Mouse (Mus musculus) right cerebral cortex, postnatal 10 days (tissue): ENCODE results near the gene Lgi1.
A peak's percentile ranks its signal among the peaks of the same experiment; 100 is the strongest.

Source experiments
- DNase-seq, 2 experiments: peaks; one replicate each; pipeline ENCODE4 v3.0.0; 2021; ENCODE audit warnings: low spot score in 2 of 2

The Lgi1 gene

GRCm38 (mm10) chr19:38261351-38261750 lies 3.0 kb upstream of the Lgi1 start:
- DNase-seq, result peak in 1 of 2 experiments; percentile 53

DNA sequence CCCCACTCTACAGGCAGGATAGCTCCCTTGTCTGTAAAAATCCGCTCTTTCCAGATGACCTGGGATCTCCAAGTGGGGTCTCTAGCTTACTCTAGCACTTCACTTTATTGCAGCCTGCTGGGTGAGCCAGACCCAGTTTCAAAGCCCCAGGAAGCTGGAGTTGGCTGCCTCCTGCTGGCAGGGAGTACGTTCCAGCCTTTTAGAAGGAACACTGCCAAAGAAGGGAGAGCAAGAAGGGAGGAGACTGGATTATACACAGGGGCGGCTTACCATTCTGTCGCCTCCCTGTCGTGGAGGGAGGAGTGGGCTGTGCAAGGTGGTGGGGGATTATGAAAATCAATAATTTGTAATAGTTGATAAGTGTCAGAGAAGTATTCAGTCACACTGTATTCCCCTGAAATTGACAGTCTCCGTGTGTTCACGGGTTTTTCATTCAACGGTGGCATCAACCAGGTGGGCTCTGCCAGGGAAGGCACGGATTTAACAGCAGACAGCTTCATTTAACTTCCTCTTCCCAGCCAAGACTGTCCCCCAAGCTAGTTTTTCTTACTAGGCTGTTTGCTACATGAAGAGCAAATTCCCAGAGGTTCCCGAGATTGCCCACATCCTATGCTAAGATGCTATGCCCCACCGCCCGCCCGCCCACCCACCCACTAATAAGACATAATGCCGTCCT lies 369 bp upstream of the Lgi1 start:
- peak; percentile 89 to 91 for DNase-seq

DNA sequence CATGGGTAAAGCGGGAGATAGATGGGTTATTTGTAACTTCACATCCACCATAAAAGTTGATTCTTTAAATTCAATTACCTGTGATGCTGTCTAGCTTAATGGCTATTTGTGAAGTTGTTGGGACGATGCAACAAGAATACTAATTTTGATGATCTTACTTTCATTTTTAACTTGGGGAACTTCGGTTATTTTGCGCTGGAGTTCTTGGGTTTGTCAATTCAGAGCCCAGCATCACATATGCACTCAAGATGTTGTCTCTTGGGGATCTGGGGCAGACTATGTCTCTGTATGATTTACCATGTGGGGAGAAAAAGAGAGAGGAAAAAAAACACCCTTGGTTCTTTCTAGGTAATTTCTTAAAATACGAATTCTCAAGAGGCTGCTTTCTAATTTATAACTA lies 1.4 kb downstream of the Lgi1 start:
- no peak for DNase-seq

DNA sequence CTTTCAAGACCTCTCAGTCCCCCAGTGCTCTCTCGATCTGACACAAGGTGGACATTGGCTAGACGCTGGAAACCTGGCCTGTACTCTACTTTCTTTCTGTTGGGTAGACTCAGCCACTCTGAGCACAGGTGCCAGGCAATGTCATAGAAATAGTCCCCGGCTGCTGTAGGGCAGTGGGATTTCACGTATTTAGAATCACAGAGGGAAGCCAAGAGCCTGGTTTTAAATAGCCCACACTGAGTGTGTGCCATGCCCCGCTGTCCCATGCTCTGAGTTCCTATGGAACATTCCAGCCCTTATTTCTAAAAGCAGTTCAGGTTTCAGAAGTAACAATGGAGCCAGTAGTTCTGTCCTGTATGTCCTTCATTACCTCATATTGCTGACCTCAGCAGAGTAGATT lies 3.1 kb downstream of the Lgi1 start:
- no peak for DNase-seq

DNA sequence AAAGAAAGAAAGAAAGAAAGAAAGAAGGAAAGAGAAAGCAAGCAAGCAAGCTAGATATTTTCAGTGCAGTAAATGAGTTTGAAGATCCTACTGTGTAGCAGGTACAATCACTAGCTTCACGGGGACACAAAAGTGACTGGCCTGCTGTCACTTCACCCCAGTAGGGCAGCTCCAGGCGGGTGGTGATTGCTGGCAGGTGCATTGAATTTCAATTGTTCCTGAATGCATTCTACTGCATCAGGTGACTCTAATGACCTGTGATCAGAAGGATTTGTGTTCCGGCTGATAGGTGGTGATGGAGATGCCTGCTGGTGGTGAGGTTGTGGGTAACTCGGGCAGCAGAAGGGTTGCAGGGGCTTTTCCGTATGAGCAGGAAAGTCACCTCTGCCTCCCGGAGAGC lies 6.7 kb downstream of the Lgi1 start:
- no peak for DNase-seq

- DNase-seq, result no peak
Measured at GRCm38 (mm10) chr19:38273820-38274219, 9.5 kb downstream of the Lgi1 start.

GRCm38 (mm10) chr19:38274747-38275421 lies 10.5 kb downstream of the Lgi1 start:
- peak; percentile 43 to 52 for DNase-seq

DNA sequence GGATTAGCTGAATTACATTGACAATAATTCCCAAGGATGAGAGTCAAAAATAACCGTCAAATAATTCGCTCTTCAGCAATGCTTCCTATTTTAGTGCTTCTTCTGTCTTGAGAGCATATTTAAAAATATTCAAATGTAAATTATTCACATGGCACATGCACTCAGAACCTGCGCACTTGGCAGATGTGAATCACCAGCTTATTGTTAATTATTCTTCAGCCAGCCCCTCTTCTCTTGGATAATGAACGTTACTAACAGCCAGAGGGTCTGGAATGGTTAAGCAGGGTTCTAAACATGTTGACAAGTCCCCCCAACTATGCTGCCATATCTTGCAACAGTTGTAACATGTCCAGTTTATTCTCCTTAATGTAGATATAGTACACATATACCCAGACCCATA lies 11.9 kb downstream of the Lgi1 start:
- no peak for DNase-seq

- DNase-seq, result peak in 1 of 2 experiments; percentile 47
Measured at GRCm38 (mm10) chr19:38280242-38280641, 15.9 kb downstream of the Lgi1 start.

DNA sequence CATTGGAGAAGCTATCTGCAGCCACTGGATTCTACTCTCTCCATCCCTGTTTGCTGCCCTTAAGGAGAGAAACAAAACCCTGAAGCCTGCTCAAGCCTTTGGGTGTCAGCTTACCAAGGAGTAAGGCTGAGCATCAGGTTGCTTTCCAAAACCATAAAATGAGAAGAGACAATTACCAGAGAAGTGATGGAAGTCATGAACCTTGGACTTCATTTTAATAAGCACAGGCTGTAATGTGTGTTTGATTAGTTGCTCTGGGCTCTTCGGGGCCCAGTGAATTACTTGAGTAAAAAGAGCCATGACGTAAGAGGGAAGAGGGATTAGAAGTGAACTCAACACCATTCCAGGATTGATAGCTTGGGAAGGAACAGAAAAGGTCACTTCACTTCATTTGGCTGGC lies 18.1 kb downstream of the Lgi1 start:
- no peak for DNase-seq

DNA sequence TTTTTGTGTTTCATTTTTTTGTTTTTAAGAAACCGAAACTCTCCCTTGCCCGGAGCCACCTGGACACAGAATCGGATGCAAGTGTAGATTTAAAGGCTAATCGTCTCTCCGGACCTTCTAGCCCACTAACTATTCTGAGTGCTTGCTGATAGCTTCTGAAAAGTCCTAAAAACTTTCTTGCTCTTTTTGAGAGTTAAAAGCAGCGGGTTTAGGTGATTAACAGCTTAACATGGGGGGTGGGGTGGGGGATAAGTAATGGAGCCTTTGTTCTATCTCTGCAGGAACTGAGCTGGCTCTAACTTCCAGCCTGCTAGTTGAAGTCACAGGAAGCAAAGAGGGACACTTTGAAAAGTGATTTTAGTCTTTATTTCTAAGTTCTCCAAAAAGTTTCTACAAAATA lies 24.2 kb downstream of the Lgi1 start:
- DNase-seq, result no peak

GRCm38 (mm10) chr19:38291432-38291831 lies 27.1 kb downstream of the Lgi1 start:
- DNase-seq, result peak; percentile 67 to 79

- DNase-seq, result no peak
Measured at GRCm38 (mm10) chr19:38298018-38298626, 33.8 kb downstream of the Lgi1 start.

DNA sequence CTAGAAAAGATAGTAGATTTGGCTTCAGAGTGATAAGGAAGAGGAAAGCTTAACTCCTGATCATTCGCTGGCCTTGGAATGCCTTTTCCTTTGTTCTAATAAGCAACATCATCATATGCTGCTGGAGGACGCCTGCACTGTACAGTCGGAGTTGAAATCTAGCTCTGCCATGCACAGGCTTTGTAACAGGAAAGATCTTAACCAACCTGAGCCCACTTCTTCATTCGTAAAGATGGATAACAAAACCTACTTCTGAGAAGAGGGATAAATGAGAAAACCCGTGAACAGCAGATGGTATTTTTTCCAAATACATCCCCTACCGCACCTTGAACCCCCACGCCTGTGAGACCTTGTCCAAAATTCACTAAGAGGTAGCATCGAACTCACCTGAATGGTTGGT lies 43.8 kb downstream of the Lgi1 start:
- DNase-seq, result no peak

DNA sequence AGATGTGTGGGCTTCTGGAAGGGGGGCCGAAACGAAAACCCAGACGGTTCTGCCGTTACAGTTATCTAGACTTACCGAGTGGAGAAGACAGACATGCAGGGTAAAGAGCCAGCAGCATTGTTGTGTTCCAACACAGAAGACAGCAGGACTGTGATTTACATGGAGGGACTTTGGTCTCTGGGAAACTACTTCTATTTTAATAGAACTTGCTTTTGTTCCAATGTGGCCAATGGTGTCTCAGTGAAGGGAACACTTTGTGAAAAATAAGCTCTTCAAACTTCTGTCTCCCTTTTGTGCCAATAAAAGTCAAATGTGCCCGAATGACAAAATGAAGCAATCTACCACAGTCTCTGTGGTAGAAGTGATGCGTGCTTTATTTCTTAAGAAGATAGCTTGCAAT lies 50.8 kb downstream of the Lgi1 start:
- no peak for DNase-seq

DNA sequence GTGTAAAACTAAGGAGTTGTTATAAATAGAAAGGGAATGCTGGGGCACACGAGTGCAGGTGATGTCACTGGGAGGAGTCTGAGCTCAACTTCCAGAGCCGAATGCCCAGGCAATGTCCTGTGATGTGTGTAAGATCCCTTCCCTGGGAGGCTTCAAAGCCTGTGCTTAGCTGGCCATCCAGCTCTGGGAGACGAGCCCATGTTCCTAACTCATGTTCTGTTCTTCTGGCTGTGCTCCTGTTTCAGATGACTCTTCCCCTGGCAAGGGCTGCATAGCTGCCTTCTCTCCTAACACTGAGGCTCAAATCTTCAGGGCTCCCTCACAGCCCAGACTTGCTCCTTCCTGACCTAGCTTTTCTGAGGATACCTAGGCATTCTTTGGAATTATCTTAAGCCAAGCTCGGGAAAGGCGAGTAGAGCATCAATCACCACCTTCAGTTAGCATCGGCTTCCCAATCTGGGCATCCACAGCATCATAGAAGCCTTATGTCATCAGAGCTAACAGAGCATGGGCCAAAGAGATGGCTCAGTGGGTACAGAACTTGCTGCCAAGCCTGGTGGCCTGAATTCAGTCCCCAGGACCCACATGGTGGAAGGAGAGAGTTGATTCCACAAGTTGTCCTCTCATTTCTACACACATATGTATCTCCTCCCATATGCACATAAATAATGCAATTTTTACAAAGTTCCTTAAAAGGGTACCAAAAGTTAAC lies 52.4 kb downstream of the Lgi1 start:
- DNase-seq, result no peak

- DNase-seq, result no peak
Measured at GRCm38 (mm10) chr19:38318308-38318707, 54.0 kb downstream of the Lgi1 start.

- no peak for DNase-seq
Measured at GRCm38 (mm10) chr19:38319168-38319567, 54.8 kb downstream of the Lgi1 start.

DNA sequence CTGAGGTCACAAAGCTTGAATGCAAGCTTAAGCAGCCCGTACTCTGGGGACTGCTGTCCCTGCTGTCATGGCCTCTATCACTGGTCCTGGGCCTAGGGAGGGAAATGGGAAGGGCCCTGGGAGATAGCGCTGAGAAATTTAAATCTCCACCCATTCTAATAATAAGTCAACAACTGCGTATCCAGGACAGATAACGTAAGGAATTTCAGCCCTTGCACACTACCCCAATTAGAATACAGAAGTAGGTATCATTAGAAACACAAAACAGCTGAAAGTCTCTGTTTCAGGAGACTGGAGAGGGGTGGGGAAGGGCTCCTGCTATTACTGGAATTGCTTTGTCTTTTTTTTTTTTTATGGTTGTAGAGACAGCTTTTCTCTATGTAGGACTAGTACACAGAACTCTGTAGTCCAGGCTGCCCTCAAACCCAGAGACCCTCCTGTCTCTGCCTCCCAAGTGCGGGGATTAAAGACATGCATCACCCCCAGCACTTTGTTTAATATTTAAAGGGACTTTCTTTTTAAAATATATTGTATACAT lies 56.4 kb downstream of the Lgi1 start:
- DNase-seq, result no peak

DNA sequence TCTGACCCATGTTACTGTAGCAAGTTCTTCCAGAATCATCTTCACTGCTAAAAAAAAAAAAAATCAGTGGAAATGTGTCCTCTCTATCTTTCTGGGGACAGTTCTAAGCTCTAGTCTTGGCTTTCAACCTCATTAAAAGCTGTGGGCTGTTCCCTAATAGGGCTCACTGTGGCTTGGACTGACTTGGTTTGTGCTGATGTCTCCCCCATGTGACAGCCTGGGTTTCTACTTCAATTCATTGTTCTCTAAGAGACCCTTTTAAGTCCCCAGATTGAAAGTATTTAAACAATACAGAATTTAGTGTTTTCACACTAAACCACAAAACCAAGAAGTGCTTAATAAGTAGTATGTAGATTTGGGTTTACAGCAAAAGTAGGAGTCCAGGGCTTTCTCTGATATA lies 59.4 kb downstream of the Lgi1 start:
- no peak for DNase-seq

DNA sequence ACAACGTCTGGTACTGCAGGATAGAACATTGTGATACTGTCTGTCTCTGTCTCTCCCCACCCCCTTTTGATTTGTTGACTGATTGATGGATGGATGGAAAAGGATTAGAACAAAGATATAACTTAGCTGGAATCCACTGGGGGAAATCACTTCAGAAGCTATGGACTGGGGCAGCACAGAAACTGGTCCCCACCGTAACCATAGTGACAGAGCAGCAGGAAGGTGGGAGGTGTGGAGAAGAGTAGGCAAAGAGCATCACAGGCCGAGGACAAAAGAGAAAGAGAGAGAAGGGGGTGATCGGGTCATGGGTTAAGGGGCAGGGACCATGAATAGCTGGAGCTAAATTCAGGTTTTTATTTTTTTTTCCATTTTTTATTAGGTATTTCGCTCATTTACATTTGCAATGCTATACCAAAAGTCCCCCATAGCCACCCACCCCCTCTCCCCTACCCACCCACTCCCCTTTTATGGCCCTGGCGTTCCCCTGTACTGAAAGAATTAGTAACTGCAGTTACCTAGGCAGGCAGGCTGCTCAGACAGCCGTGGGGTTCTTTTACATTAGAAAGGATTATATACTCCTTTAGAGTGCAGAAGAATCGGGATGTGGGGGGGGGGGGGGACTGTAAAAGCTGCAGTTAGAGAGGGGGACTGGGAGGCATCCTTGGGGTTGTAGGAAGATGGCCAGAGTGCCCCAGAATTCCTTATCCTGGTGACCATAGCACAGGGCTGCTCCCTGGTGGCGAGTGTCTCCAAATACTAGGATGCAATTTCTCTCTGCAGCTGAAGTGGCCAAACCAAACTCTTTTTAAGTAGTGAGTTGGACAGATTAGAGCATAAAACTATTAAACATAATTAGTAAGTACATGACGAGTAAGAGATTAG lies 60.1 kb downstream of the Lgi1 start:
- DNase-seq, result peak in 1 of 2 experiments; percentile 63
